Mouse (Mus musculus) T-helper 2 cell (primary cell): Measurements from ENCODE around the gene Tbc1d10b.

Experiments
- in situ Hi-C: fragments of 300-600 bp; cut with MboI, MseI; formaldehyde crosslinking; loops from one replicate; pipeline ENCODE4 v1.15.1; 2025; ENCODE audit warnings: high pct_unique_total_duplicates

The Tbc1d10b gene

DNA sequence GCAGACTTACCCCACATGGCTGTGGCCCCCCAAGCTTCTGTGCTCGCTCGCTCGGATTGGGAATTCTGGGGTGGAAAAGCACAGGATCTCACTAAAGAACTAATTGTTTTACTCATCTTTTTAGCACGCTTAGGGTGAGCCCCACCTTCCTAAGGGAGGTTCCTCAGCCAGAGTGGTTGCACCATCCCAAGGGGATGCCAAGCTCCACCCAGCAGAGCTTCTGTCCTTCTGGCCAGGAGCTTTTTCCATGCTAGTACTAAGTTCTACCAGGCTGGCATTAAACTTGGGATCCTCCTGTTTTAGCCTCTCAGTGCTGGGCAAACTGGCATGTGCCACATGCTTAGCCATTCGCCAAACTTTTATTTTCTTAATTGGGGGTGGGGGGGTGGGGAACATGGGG, 45.7 kb downstream of the Tbc1d10b start:
- in situ Hi-C loops = no loop called here

- in situ Hi-C loops = no loop called here
Observed at GRCm38 (mm10) chr7:127157548-127157947, 50.7 kb downstream of the Tbc1d10b start.

GRCm38 (mm10) chr7:127153477-127153876, 54.8 kb downstream of the Tbc1d10b start:
- in situ Hi-C loops = no loop called here

GRCm38 (mm10) chr7:127152464-127152863, 55.8 kb downstream of the Tbc1d10b start:
- in situ Hi-C loops = no loop called here

GRCm38 (mm10) chr7:127147901-127148300, 60.4 kb downstream of the Tbc1d10b start:
- in situ Hi-C loops = no loop called here
